Mouse (Mus musculus) hindbrain, embryonic 13.5 days (tissue): Measurements from ENCODE around the gene Rangap1. TPM values are rescaled to one million over a fixed set of nuclear protein-coding genes. Genes with fewer than 3 reads are reported as not detected.
A peak's percentile ranks its signal among the peaks of the same experiment; 100 is the strongest.

Experiments
- ATAC-seq: fragments of 200-750 bp; cut with Nextera tagmentation; 2 replicates; pipeline ENCODE4 v1.8.0; 2017; ENCODE audit warnings: moderate TSS enrichment; ENCODE audit not compliant: low FRiP score
- H3K27ac ChIP-seq: fragments of 300-500 bp; sonication (generic); 2 replicates; pipeline ENCODE4 v1.5.1; 2015; ENCODE audit warnings: inconsistent platforms, mild to moderate bottlenecking, moderate library complexity
- H3K27me3 ChIP-seq: fragments of 300-500 bp; sonication (generic); 2 replicates; pipeline ENCODE4 v1.6.1; 2015; ENCODE audit warnings: mild to moderate bottlenecking, inconsistent platforms
- H3K36me3 ChIP-seq: fragments of 300-500 bp; sonication (generic); 2 replicates; pipeline ENCODE4 v1.6.1; 2015; ENCODE audit warnings: mild to moderate bottlenecking, inconsistent platforms
- H3K4me1 ChIP-seq: fragments of 300-500 bp; sonication (generic); replicated peaks from 2 replicates; pipeline ENCODE4 v1.6.1; 2015; ENCODE audit warnings: inconsistent platforms
- H3K4me2 ChIP-seq: fragments of 300-500 bp; sonication (generic); 2 replicates; pipeline ENCODE4 v1.6.1; 2015; ENCODE audit warnings: inconsistent platforms, mild to moderate bottlenecking, moderate library complexity
- H3K4me3 ChIP-seq: fragments of 300-500 bp; sonication (generic); 2 replicates; pipeline ENCODE4 v1.5.1; 2015; ENCODE audit warnings: mild to moderate bottlenecking, inconsistent platforms
- H3K9ac ChIP-seq: fragments of 300-500 bp; sonication (generic); 2 replicates; pipeline ENCODE4 v1.6.1; 2015; ENCODE audit warnings: mild to moderate bottlenecking, inconsistent platforms
- H3K9me3 ChIP-seq: fragments of 300-500 bp; sonication (generic); 2 replicates; pipeline ENCODE4 v1.6.1; 2016; ENCODE audit warnings: inconsistent platforms
- WGBS: fragments of 180-500 bp; shearing (Covaris S2); methylation state at CpG from one replicate; pipeline ENCODE4 v1.1.7; 2015; 5-methylcytosine and 5-hydroxymethylcytosine counted together
- polyA plus RNA-seq: library from polyadenylated mRNA; unstranded; fragments of >200 nt; fragmentation: Nextera tagmentation; extraction: Ambion mirVana; gene quantifications from 2 replicates; pipeline ENCODE4 v1.2.1, GENCODE M21; 2015

The Rangap1 gene
- 129 and 140 TPM in 2 replicates for polyA plus RNA-seq

- Histone ChIP-seq H3K27me3 (no peaks in the 10 kb centered on the region), H3K4me1 (peaks cover 27% of the 10 kb centered on the region), H3K9me3 (no peaks in the 10 kb centered on the region), H3K4me2 (peak within 1 kb of the TSS; percentile 81), H3K4me3 (peak within 1 kb of the TSS; percentile 96), H3K27ac (peak within 1 kb of the TSS; percentile 95), H3K36me3 (no peaks in the 10 kb centered on the region), H3K9ac (peak within 1 kb of the TSS; percentile 98)
- peak; percentile 85 for ATAC-seq
- under 1% methylated on average over 65 of the region's 65 CpGs for WGBS
Observed at GRCm38 (mm10) chr15:81744992-81745600, at the start of gene Rangap1, which contains the start of gene Zc3h7b. Gene Rangap1 (minus strand): TSS chr15:81745530. Gene Zc3h7b (plus strand): TSS chr15:81745057.

- Histone ChIP-seq H3K4me1 (no peaks in the 10 kb centered on the region), H3K27ac (no peak overlapping the region), H3K4me2 (no peak overlapping the region), H3K36me3 (peaks cover 81% of the 10 kb centered on the region), H3K4me3 (no peak overlapping the region), H3K27me3 (no peaks in the 10 kb centered on the region), H3K9ac (no peak overlapping the region; the same call in 1 of the 2 replicates), H3K9me3 (no peaks in the 10 kb centered on the region)
- WGBS, result 94% methylated on average over 9 of the region's 9 CpGs
- no peak for ATAC-seq
Observed at GRCm38 (mm10) chr15:81792444-81792843, 47.1 kb upstream of the Rangap1 start.

GRCm38 (mm10) chr15:81787525-81787924 lies 42.2 kb upstream of the Rangap1 start:
- WGBS, result 95% methylated on average over 13 of the region's 13 CpGs
- no peak overlapping the region for H3K4me3 ChIP-seq
- H3K4me1 ChIP-seq, result no peaks in the 10 kb centered on the region
- no peak overlapping the region for H3K4me2 ChIP-seq
- no peak for ATAC-seq
- H3K9ac ChIP-seq, result no peak overlapping the region
- H3K36me3 ChIP-seq, result peaks cover 96% of the 10 kb centered on the region
- no peak overlapping the region for H3K27ac ChIP-seq
- no peaks in the 10 kb centered on the region for H3K9me3 ChIP-seq
- H3K27me3 ChIP-seq, result no peaks in the 10 kb centered on the region

GRCm38 (mm10) chr15:81785701-81786100 lies 40.4 kb upstream of the Rangap1 start:
- Histone ChIP-seq H3K4me3 (no peak overlapping the region), H3K27me3 (no peaks in the 10 kb centered on the region), H3K4me2 (no peak overlapping the region), H3K4me1 (no peaks in the 10 kb centered on the region), H3K9me3 (no peaks in the 10 kb centered on the region), H3K27ac (no peak overlapping the region), H3K9ac (no peak overlapping the region), H3K36me3 (peaks cover 96% of the 10 kb centered on the region)
- ATAC-seq, result no peak
- WGBS, result 96% methylated on average over 8 of the region's 8 CpGs

GRCm38 (mm10) chr15:81784762-81785161 lies 39.4 kb upstream of the Rangap1 start:
- Histone ChIP-seq H3K27ac (0 out of 2 replicates have a peak overlapping the region, but pooled peaks have one; percentile 48), H3K4me2 (no peak overlapping the region), H3K36me3 (peaks cover 97% of the 10 kb centered on the region), H3K9me3 (no peaks in the 10 kb centered on the region), H3K4me1 (no peaks in the 10 kb centered on the region), H3K4me3 (no peak overlapping the region), H3K27me3 (no peaks in the 10 kb centered on the region), H3K9ac (no peak overlapping the region)
- WGBS, result 75% methylated on average over 5 of the region's 5 CpGs
- ATAC-seq, result no peak

- no peaks in the 10 kb centered on the region for H3K9me3 ChIP-seq
- WGBS, result 75% methylated on average over 7 of the region's 7 CpGs
- H3K4me2 ChIP-seq, result no peak overlapping the region
- no peak overlapping the region for H3K9ac ChIP-seq
- no peak overlapping the region for H3K4me3 ChIP-seq
- H3K36me3 ChIP-seq, result peaks cover 99% of the 10 kb centered on the region
- no peaks in the 10 kb centered on the region for H3K4me1 ChIP-seq
- no peaks in the 10 kb centered on the region for H3K27me3 ChIP-seq
- ATAC-seq, result no peak
- no peak overlapping the region for H3K27ac ChIP-seq
Observed at GRCm38 (mm10) chr15:81781816-81782215, 36.5 kb upstream of the Rangap1 start.

GRCm38 (mm10) chr15:81776631-81777422 lies 31.5 kb upstream of the Rangap1 start:
- no peaks in the 10 kb centered on the region for H3K9me3 ChIP-seq
- no peak for ATAC-seq
- peaks cover 100% of the 10 kb centered on the region for H3K36me3 ChIP-seq
- no peak overlapping the region for H3K9ac ChIP-seq
- no peaks in the 10 kb centered on the region for H3K4me1 ChIP-seq
- no peak overlapping the region for H3K27ac ChIP-seq
- no peak overlapping the region for H3K4me3 ChIP-seq
- H3K4me2 ChIP-seq, result no peak overlapping the region
- WGBS, result 93% methylated on average over 11 of the region's 11 CpGs
- H3K27me3 ChIP-seq, result no peaks in the 10 kb centered on the region

GRCm38 (mm10) chr15:81774505-81775171 lies 29.3 kb upstream of the Rangap1 start:
- H3K27ac ChIP-seq, result no peak overlapping the region

GRCm38 (mm10) chr15:81772431-81773120 lies 27.2 kb upstream of the Rangap1 start:
- H3K9ac ChIP-seq, result no peak overlapping the region
- ATAC-seq, result no peak
- H3K36me3 ChIP-seq, result peaks cover 92% of the 10 kb centered on the region
- 88% methylated on average over 20 of the region's 20 CpGs for WGBS
- H3K9me3 ChIP-seq, result no peaks in the 10 kb centered on the region
- no peaks in the 10 kb centered on the region for H3K27me3 ChIP-seq
- H3K27ac ChIP-seq, result no peak overlapping the region
- H3K4me1 ChIP-seq, result no peaks in the 10 kb centered on the region
- H3K4me2 ChIP-seq, result no peak overlapping the region
- no peak overlapping the region for H3K4me3 ChIP-seq

More at GRCm38 (mm10) chr15:81774505-81775171, 29.3 kb upstream of the Rangap1 start:
- no peak overlapping the region for H3K9ac ChIP-seq
- WGBS, result 88% methylated on average over 15 of the region's 15 CpGs
- no peak for ATAC-seq
- H3K4me1 ChIP-seq, result no peaks in the 10 kb centered on the region
- peaks cover 93% of the 10 kb centered on the region for H3K36me3 ChIP-seq
- no peak overlapping the region for H3K4me2 ChIP-seq
- no peaks in the 10 kb centered on the region for H3K9me3 ChIP-seq
- no peaks in the 10 kb centered on the region for H3K27me3 ChIP-seq
- no peak overlapping the region for H3K4me3 ChIP-seq

- H3K4me2 ChIP-seq, result no peak overlapping the region
- no peak overlapping the region for H3K9ac ChIP-seq
- H3K4me3 ChIP-seq, result no peak overlapping the region
- 59% methylated on average over 13 of the region's 13 CpGs for WGBS
- H3K9me3 ChIP-seq, result no peaks in the 10 kb centered on the region
- peaks cover 57% of the 10 kb centered on the region for H3K36me3 ChIP-seq
- H3K27ac ChIP-seq, result no peak overlapping the region
- no peaks in the 10 kb centered on the region; the same call in 1 of the 2 replicates for H3K4me1 ChIP-seq
- no peaks in the 10 kb centered on the region for H3K27me3 ChIP-seq
- no peak for ATAC-seq
Observed at GRCm38 (mm10) chr15:81769037-81769436, 23.7 kb upstream of the Rangap1 start.

GRCm38 (mm10) chr15:81766439-81766838 lies 21.1 kb upstream of the Rangap1 start:
- 94% methylated on average over 5 of the region's 5 CpGs for WGBS

GRCm38 (mm10) chr15:81765651-81766050 lies 20.3 kb upstream of the Rangap1 start:
- WGBS, result 91% methylated on average over 9 of the region's 9 CpGs
- Histone ChIP-seq H3K9me3 (no peaks in the 10 kb centered on the region), H3K27ac (no peak overlapping the region)

More at GRCm38 (mm10) chr15:81766439-81766838, 21.1 kb upstream of the Rangap1 start:
- no peak overlapping the region for H3K9ac ChIP-seq
- no peaks in the 10 kb centered on the region for H3K27me3 ChIP-seq
- ATAC-seq, result no peak
- H3K4me1 ChIP-seq, result no peaks in the 10 kb centered on the region; the same call in none of the 2 replicates
- peaks cover 35% of the 10 kb centered on the region for H3K36me3 ChIP-seq
- H3K27ac ChIP-seq, result no peak overlapping the region
- no peaks in the 10 kb centered on the region for H3K9me3 ChIP-seq
- no peak overlapping the region for H3K4me2 ChIP-seq
- no peak overlapping the region for H3K4me3 ChIP-seq

More at GRCm38 (mm10) chr15:81765651-81766050, 20.3 kb upstream of the Rangap1 start:
- Histone ChIP-seq H3K4me3 (no peak overlapping the region), H3K4me2 (no peak overlapping the region), H3K36me3 (peaks cover 34% of the 10 kb centered on the region), H3K27me3 (no peaks in the 10 kb centered on the region), H3K4me1 (no peaks in the 10 kb centered on the region; the same call in none of the 2 replicates), H3K9ac (no peak overlapping the region)
- no peak for ATAC-seq
